Comparison of ENCODE assay signal across 17 mouse cellular contexts in genomic region chr14:14945930-14946329, GRCm38 (mm10).
"Had no signal": no experiment of that assay in that cellular context is flagged by ENCODE, and none has a peak within 500 bp of the region (broad histone marks: within the 10 kb centered on the region; RNA-seq: fewer than 3 reads in every experiment).

No protein-coding gene starts in this region.

- DNase-seq: lung, adult 2 months; lung, postnatal 14 days; lung, postnatal 36 days; right cerebral cortex, postnatal 14 days; thymus, adult 2 months; thymus, postnatal 25 days; thymus, postnatal 4 days had no signal

- H3K4me2 ChIP-seq: lung, embryonic 15.5 days; midbrain, embryonic 11.5 days; midbrain, embryonic 13.5 days; midbrain, embryonic 15.5 days; neural tube, embryonic 12.5 days; stomach, embryonic 15.5 days had no signal

- ATAC-seq: lung, postnatal 0 days; midbrain, embryonic 13.5 days; midbrain, embryonic 15.5 days had no signal

- H3K27ac ChIP-seq: lung, embryonic 15.5 days; macrophage; midbrain, embryonic 13.5 days; midbrain, embryonic 15.5 days; neural tube, embryonic 12.5 days; stomach, embryonic 15.5 days; stomach, postnatal 0 days had no signal

- H3K9ac ChIP-seq: lung, embryonic 15.5 days; midbrain, embryonic 13.5 days; midbrain, embryonic 15.5 days; neural tube, embryonic 12.5 days; stomach, embryonic 15.5 days had no signal

- H3K4me1 ChIP-seq: lung, embryonic 15.5 days; megakaryocyte, embryonic 14.5 days; midbrain, embryonic 15.5 days; neural tube, embryonic 12.5 days; stomach, embryonic 15.5 days had no signal

- H3K36me3 ChIP-seq: lung, embryonic 15.5 days; midbrain, embryonic 13.5 days; midbrain, embryonic 15.5 days; neural tube, embryonic 12.5 days; stomach, embryonic 15.5 days had no signal

- H3K4me3 ChIP-seq: lung, embryonic 15.5 days; megakaryocyte, embryonic 14.5 days; midbrain, embryonic 13.5 days; midbrain, embryonic 15.5 days; neural tube, embryonic 12.5 days; stomach, embryonic 15.5 days had no signal

- H3K27me3 ChIP-seq: lung, embryonic 15.5 days; megakaryocyte, embryonic 14.5 days; midbrain, embryonic 13.5 days; midbrain, embryonic 15.5 days; neural tube, embryonic 12.5 days; stomach, embryonic 15.5 days had no signal

- H3K9me3 ChIP-seq: lung, embryonic 15.5 days; megakaryocyte, embryonic 14.5 days; midbrain, embryonic 13.5 days; midbrain, embryonic 15.5 days; neural tube, embryonic 12.5 days; stomach, embryonic 15.5 days had no signal
